Mouse (Mus musculus) liver, postnatal 0 days (tissue): ENCODE results near the gene Shroom3. TPM values are rescaled to one million over a fixed set of nuclear protein-coding genes. Genes with fewer than 3 reads are reported as not detected.
A peak's percentile ranks its signal among the peaks of the same experiment; 100 is the strongest.

Source experiments
- ATAC-seq: fragments of 200-750 bp; cut with Nextera tagmentation; 2 replicates; pipeline ENCODE4 v1.8.0; 2017; ENCODE audit warnings: mild to moderate bottlenecking, moderate library complexity
- DNase-seq: peaks from one replicate; pipeline ENCODE4 v3.0.0-alpha.2; 2016
- H3K27ac ChIP-seq: fragments of 300-500 bp; sonication (generic); 2 replicates; pipeline ENCODE4 v1.5.1; 2014; ENCODE audit warnings: antibody characterized with exemption, moderate library complexity, mild to moderate bottlenecking, low read depth
- H3K27me3 ChIP-seq: fragments of 300-500 bp; sonication (generic); 2 replicates; pipeline ENCODE4 v1.6.1; 2014; ENCODE audit warnings: low read length, control low read depth, mixed read lengths; ENCODE audit not compliant: insufficient read depth
- H3K36me3 ChIP-seq: fragments of 300-500 bp; sonication (generic); replicated peaks from 2 replicates; pipeline ENCODE4 v1.6.1; 2014; ENCODE audit warnings: mild to moderate bottlenecking, control low read depth, low read length, moderate library complexity, mixed read lengths; ENCODE audit not compliant: insufficient read depth
- H3K4me1 ChIP-seq: fragments of 300-500 bp; sonication (generic); 2 replicates; pipeline ENCODE4 v1.6.1; 2014; ENCODE audit warnings: antibody characterized with exemption, mild to moderate bottlenecking, control low read depth; ENCODE audit not compliant: insufficient read depth
- H3K4me2 ChIP-seq: fragments of 300-500 bp; sonication (generic); 2 replicates; pipeline ENCODE4 v1.6.1; 2014; ENCODE audit warnings: low read depth, mild to moderate bottlenecking, low read length, moderate library complexity, mixed read lengths
- H3K4me3 ChIP-seq: fragments of 300-500 bp; sonication (generic); 2 replicates; pipeline ENCODE4 v1.5.1; 2014; ENCODE audit warnings: low read depth, low read length
- H3K9ac ChIP-seq: fragments of 300-500 bp; sonication (generic); replicated peaks from 2 replicates; pipeline ENCODE4 v1.6.1; 2014; ENCODE audit warnings: mild to moderate bottlenecking, moderate library complexity
- H3K9me3 ChIP-seq: fragments of 300-500 bp; sonication (generic); 2 replicates; pipeline ENCODE4 v1.6.1; 2016; ENCODE audit warnings: mild to moderate bottlenecking, control low read depth, low read length, mixed read lengths
- CTCF ChIP-seq: sonication (generic); IDR thresholded peaks from 2 replicates; pipeline ENCODE4 v1.5.1; 2016; ENCODE audit warnings: antibody characterized with exemption, low read depth
- EP300 ChIP-seq: IDR thresholded peaks from 2 replicates; pipeline ENCODE4 v1.6.1; 2016; ENCODE audit warnings: antibody characterized with exemption, low read depth, mild to moderate bottlenecking
- WGBS: fragments of 180-500 bp; shearing (Covaris S2); extraction: QIAGEN DNeasy Blood & Tissue Kit; methylation state at CpG from one replicate; pipeline ENCODE4 v1.1.7; 2014; ENCODE audit not compliant: insufficient replicate concordance; 5-methylcytosine and 5-hydroxymethylcytosine counted together
- polyA plus RNA-seq: library from polyadenylated mRNA; unstranded; fragments of >200 nt; fragmentation: Nextera tagmentation; extraction: Ambion mirVana; gene quantifications from 2 replicates; pipeline ENCODE4 v1.2.1, GENCODE M21; 2015

Gene Shroom3
- polyA plus RNA-seq, 1 experiment from 2014 or later = 0.96 TPM

- Histone ChIP-seq H3K27me3 (no peaks in the 10 kb centered on the region), H3K4me3 (no peak overlapping the region), H3K36me3 (no peaks in the 10 kb centered on the region), H3K4me2 (peak overlapping the region; percentile 26; the same call in 1 of the 2 replicates), H3K27ac (no peak overlapping the region), H3K9ac (no peak overlapping the region; the same call in 1 of the 2 replicates), H3K9me3 (no peaks in the 10 kb centered on the region), H3K4me1 (peaks cover 17% of the 10 kb centered on the region)
- TF ChIP-seq EP300 = no peak
- TF ChIP-seq CTCF = no peak
- DNase-seq (peak; percentile 23), ATAC-seq (no peak)
- 42% methylated on average over 10 of the region's 10 CpGs for WGBS
These were observed 244.4 kb downstream of the Shroom3 start for GRCm38 (mm10) chr5:92927667-92928066.

GRCm38 (mm10) chr5:92930557-92930956, 247.3 kb downstream of the Shroom3 start:
- TF ChIP-seq EP300 (no peak), CTCF (no peak)
- Histone ChIP-seq H3K27ac (no peak overlapping the region), H3K36me3 (no peaks in the 10 kb centered on the region), H3K4me2 (no peak overlapping the region), H3K4me3 (no peak overlapping the region), H3K27me3 (no peaks in the 10 kb centered on the region), H3K9ac (no peak overlapping the region), H3K4me1 (peaks cover 12% of the 10 kb centered on the region), H3K9me3 (no peaks in the 10 kb centered on the region)
- DNase-seq (no peak), ATAC-seq (no peak)
- WGBS = 52% methylated on average over 6 of the region's 6 CpGs

GRCm38 (mm10) chr5:92931298-92931697, 248.1 kb downstream of the Shroom3 start:
- Histone ChIP-seq H3K4me1 (peaks cover 9% of the 10 kb centered on the region; the same call in 1 of the 2 replicates), H3K4me2 (no peak overlapping the region), H3K9me3 (no peaks in the 10 kb centered on the region), H3K4me3 (no peak overlapping the region), H3K9ac (no peak overlapping the region), H3K36me3 (no peaks in the 10 kb centered on the region), H3K27ac (no peak overlapping the region), H3K27me3 (no peaks in the 10 kb centered on the region)
- TF ChIP-seq EP300 (no peak), CTCF (no peak)
- ATAC-seq (no peak), DNase-seq (no peak)
- WGBS = 73% methylated on average over 16 of the region's 16 CpGs

GRCm38 (mm10) chr5:92933010-92933409, 249.8 kb downstream of the Shroom3 start:
- no peaks in the 10 kb centered on the region for H3K27me3 ChIP-seq
- H3K4me1 ChIP-seq = peaks cover under 1% of the 10 kb centered on the region; the same call in 1 of the 2 replicates
- no peaks in the 10 kb centered on the region for H3K36me3 ChIP-seq
- no peak overlapping the region for H3K4me2 ChIP-seq
- H3K9ac ChIP-seq = no peak overlapping the region
- H3K4me3 ChIP-seq = no peak overlapping the region
- WGBS = 74% methylated on average over 10 of the region's 10 CpGs
- no peaks in the 10 kb centered on the region for H3K9me3 ChIP-seq
- ATAC-seq (no peak), DNase-seq (no peak)
- H3K27ac ChIP-seq = no peak overlapping the region
- no peak for TF ChIP-seq EP300

DNA sequence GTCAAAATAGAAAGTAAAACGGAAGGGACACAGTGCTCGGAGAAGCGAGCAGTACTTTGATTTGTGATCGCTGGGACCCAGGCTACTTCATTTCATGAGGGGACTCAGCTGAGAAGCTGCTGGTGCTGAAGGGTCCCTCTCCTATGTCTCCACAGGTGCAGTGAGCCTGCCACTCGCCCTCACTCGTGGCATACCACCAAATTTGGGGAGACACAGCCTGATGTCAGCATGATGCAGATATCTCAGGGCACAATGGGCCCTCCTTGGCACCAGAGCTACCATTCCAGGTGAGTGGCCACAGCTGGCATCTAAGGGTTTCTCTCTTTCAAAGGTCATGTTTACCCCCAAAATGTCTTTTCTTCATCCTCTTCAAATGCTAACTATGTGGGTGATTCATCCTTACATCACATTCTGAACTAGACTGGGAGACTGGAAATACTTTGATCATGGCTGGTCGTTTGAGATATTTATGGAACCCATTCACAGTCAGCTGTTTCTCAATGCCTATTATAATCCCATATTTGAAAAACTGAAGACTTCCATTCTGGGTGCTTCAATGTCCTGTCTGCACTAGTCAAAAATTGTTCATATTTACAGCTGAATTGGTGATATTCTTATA, 250.5 kb downstream of the Shroom3 start:
- Histone ChIP-seq H3K9ac (no peak overlapping the region), H3K9me3 (no peaks in the 10 kb centered on the region), H3K4me3 (no peak overlapping the region), H3K27ac (no peak overlapping the region), H3K4me2 (no peak overlapping the region), H3K36me3 (no peaks in the 10 kb centered on the region), H3K27me3 (no peaks in the 10 kb centered on the region), H3K4me1 (no peaks in the 10 kb centered on the region)
- no peak for ATAC-seq
- WGBS = 62% methylated on average over 7 of the region's 7 CpGs
- no peak for TF ChIP-seq CTCF
- no peak for TF ChIP-seq EP300
- DNase-seq = no peak

DNA sequence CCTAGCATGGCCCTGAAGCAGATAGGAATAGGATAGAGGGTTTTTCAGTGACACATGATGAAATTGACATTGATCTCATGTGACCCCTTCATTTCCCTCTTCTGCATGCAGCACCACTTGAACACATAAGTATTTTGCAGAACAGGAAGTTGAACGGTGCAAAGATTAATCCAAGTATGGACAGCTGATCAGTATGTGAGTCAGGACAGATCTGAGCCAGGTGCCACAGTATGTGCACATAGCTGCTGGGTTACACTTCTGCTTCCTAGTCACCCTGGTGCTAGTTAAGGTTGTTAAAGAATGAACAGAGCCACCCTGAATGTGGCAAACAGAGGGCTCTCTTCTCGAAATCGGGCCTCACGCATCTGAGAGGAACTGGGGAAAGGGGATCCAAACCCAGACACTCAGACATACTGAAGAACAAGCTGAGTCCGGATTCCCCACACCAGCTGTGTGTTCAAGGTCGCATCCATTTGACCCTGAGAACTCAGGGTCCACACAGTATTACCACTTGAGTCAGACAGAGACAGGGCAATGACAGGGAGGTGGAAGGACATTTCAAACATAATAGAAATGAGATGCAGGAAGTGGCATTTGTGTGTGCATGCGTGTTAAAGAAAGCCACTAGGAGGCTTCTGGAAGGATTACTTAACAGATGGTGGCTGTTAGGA, 251.2 kb downstream of the Shroom3 start:
- 58% methylated on average over 7 of the region's 7 CpGs for WGBS
- DNase-seq = no peak
- TF ChIP-seq CTCF (no peak), EP300 (no peak)

More for the DNA sequence above, 251.2 kb downstream of the Shroom3 start:
- Histone ChIP-seq H3K4me1 (no peaks in the 10 kb centered on the region), H3K27ac (no peak overlapping the region), H3K4me2 (no peak overlapping the region), H3K4me3 (no peak overlapping the region), H3K9me3 (no peaks in the 10 kb centered on the region), H3K36me3 (no peaks in the 10 kb centered on the region), H3K27me3 (no peaks in the 10 kb centered on the region), H3K9ac (no peak overlapping the region)
- ATAC-seq = no peak
